Mouse (Mus musculus) lung, postnatal 0 days (tissue): ENCODE data around the gene Spata2. TPM values are rescaled to one million over a fixed set of nuclear protein-coding genes. Genes with fewer than 3 reads are reported as not detected.

Experiments
- ATAC-seq: fragments of 200-750 bp; cut with Nextera tagmentation; 2 replicates; pipeline ENCODE4 v1.8.0; 2017; ENCODE audit warnings: moderate library complexity
- DNase-seq: peaks from one replicate; pipeline ENCODE4 v3.0.0-alpha.2; 2016; ENCODE audit warnings: low spot score
- H3K27ac ChIP-seq: fragments of 300-500 bp; sonication (generic); 2 replicates; pipeline ENCODE4 v1.5.1; 2014; ENCODE audit warnings: antibody characterized with exemption, mild to moderate bottlenecking, low read length, mixed read lengths
- H3K27me3 ChIP-seq: fragments of 300-500 bp; sonication (generic); replicated peaks from 2 replicates; pipeline ENCODE4 v1.6.1; 2014; ENCODE audit warnings: low read length, mixed read lengths; ENCODE audit not compliant: insufficient read depth
- H3K36me3 ChIP-seq: fragments of 300-500 bp; sonication (generic); 2 replicates; pipeline ENCODE4 v1.6.1; 2014; ENCODE audit warnings: low read length, mixed read lengths; ENCODE audit not compliant: insufficient read depth
- H3K4me1 ChIP-seq: fragments of 300-500 bp; sonication (generic); 2 replicates; pipeline ENCODE4 v1.6.1; 2014; ENCODE audit warnings: antibody characterized with exemption, low read depth, low read length, mixed read lengths; ENCODE audit not compliant: insufficient read depth
- H3K4me2 ChIP-seq: fragments of 300-500 bp; sonication (generic); replicated peaks from 2 replicates; pipeline ENCODE4 v1.6.1; 2014; ENCODE audit warnings: low read depth, mild to moderate bottlenecking, low read length, moderate library complexity, mixed read lengths
- H3K4me3 ChIP-seq: fragments of 300-500 bp; sonication (generic); 2 replicates; pipeline ENCODE4 v1.5.1; 2014; ENCODE audit warnings: low read depth, low read length
- H3K9ac ChIP-seq: fragments of 300-500 bp; sonication (generic); replicated peaks from 2 replicates; pipeline ENCODE4 v1.6.1; 2014; ENCODE audit warnings: low read depth, mild to moderate bottlenecking
- H3K9me3 ChIP-seq: fragments of 300-500 bp; sonication (generic); 2 replicates; pipeline ENCODE4 v1.6.1; 2016; ENCODE audit warnings: low read length, mixed read lengths
- CTCF ChIP-seq: IDR thresholded peaks from 2 replicates; pipeline ENCODE4 v1.5.1; 2016; ENCODE audit warnings: antibody characterized with exemption, mild to moderate bottlenecking
- EP300 ChIP-seq: IDR thresholded peaks from 2 replicates; pipeline ENCODE4 v1.6.1; 2016; ENCODE audit warnings: antibody characterized with exemption, mild to moderate bottlenecking, control low read depth
- WGBS: fragments of 180-500 bp; shearing (Covaris S2); extraction: QIAGEN DNeasy Blood & Tissue Kit; methylation state at CpG from one replicate; pipeline ENCODE4 v1.1.7; 2014; 5-methylcytosine and 5-hydroxymethylcytosine counted together
- polyA plus RNA-seq: library from polyadenylated mRNA; unstranded; fragments of >200 nt; fragmentation: Nextera tagmentation; extraction: Ambion mirVana; gene quantifications from 2 replicates; pipeline ENCODE4 v1.2.1, GENCODE M21; 2015

Spata2 gene
- polyA plus RNA-seq, 1 experiment from 2014 or later: 8.9 TPM

DNA sequence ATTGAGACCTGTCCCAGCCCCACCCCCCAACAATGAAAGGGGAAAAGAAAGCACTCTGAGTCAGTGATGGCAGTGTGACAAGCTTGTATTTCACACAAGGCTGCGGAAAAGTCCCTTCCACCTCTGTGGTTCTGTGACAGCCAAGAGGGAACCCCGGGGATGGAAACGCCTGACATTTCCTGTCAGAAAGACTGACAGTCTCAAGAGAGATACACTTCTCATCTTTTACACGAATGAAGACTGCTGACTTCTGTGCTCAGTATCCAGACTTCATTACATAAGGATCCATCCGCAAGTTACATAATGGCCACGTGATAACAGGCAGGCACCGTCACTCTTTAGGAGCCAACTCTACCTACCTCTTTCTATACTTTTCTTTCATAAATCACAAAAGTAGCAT, 3.8 kb upstream of the Spata2 start:
- no peak overlapping the region for H3K4me3 ChIP-seq

DNA sequence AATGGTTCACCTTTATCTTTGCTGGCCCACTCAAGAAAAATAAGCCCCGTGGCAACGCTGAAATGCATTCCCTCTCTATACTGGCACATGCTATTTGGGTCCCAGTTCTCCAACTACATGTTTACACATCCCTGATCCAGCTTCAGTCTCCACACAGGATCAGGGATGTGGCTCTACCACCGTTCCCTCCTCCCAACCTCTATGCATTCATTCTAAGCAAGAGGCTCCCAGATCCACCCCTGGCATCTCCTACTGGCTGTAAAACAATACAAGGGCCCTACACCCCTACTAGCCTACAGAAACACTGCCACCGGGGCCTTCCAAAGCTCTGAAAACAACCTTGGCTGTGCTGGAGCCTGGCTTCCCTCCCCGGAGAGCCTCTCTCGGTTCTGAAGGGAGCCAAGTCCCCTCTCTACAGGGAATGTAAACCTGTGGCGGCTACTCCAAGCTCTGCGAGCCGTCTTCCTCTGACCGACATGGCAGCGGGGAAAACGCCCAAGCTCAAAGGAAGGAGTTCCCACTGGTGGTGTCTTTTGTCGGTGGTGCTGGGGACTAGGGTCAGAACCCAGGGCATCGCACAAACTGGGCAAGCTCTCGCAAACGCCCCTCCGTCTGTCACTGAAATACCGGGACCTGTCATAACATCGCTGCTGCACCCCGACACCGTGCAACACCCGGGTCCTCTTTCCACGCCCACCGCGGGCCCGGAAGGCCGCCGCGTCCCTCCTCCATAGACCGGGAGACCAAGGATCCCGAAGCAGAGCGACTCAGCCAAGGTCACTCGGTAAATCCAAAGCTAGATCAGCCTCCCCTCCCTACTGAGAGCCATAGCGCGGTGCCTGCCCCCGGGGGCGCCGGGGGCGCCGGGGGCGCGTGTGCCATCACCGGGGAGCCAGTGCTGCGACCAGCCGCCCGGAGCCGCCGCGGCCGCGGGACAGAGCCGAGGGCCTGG, 654 bp downstream of the Spata2 start, which contains the start of gene Rnf114:
Gene Rnf114, plus strand, starts transcription at position 889 of the 952 bp plus-strand sequence.
- H3K9ac ChIP-seq: peak within 1 kb of the TSS; percentile 97
- H3K27me3 ChIP-seq: no peaks in the 10 kb centered on the region
- no peaks in the 10 kb centered on the region for H3K36me3 ChIP-seq
- peak within 1 kb of the TSS; percentile 98 for H3K27ac ChIP-seq
- H3K4me1 ChIP-seq: peaks cover 15% of the 10 kb centered on the region
- peak; percentile 60 for ATAC-seq
- H3K4me3 ChIP-seq: peak within 1 kb of the TSS; percentile 99
- TF ChIP-seq CTCF (no peak), EP300 (no peak)
- H3K4me2 ChIP-seq: peak within 1 kb of the TSS; percentile 89
- no peaks in the 10 kb centered on the region for H3K9me3 ChIP-seq
- DNase-seq: peak; percentile 51
- WGBS: 3% methylated on average over 51 of the region's 52 CpGs

More for the DNA sequence above, 3.8 kb upstream of the Spata2 start:
- peaks cover 8% of the 10 kb centered on the region for H3K4me1 ChIP-seq
- H3K27ac ChIP-seq: no peak overlapping the region
- H3K9me3 ChIP-seq: no peaks in the 10 kb centered on the region
- H3K9ac ChIP-seq: no peak overlapping the region
- H3K36me3 ChIP-seq: no peaks in the 10 kb centered on the region
- H3K4me2 ChIP-seq: no peak overlapping the region
- no peak for DNase-seq
- H3K27me3 ChIP-seq: no peaks in the 10 kb centered on the region
- ATAC-seq: no peak
- no peak for TF ChIP-seq CTCF
- TF ChIP-seq EP300: no peak
- 85% methylated on average over 7 of the region's 7 CpGs for WGBS

DNA sequence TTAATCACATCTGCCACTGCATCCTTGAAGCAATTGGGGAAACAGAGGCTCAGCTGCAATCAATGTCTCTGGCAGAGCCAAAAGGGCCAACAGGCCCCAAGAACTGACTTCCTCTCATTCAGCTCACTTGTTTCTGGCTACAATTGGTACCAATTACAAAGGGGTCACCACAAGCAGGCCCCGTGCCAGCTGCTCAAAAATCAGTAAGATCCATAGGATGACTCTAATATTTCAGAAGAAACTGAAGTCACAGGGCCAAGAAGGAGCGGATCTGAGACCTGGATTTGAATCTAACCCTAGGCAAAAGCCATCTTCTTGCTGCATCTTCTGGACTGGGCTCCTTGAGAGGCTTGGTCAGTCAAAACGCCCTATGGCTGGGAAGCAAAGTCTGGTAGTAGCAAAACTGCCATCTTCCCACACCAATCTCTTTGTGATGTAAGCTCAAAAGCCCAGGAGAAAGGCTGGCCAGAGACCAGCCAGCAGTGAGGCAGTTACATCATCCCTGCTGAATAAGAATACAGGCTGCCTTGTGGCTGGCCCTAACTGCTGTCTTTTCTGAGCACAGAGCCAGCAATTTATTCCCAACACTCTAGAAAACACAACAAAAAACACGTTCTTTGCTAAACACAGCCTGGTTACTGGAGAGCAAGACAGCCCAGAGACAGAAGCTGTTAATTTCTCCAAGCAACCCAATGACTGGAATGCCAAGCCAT, 1.7 kb downstream of the Spata2 start:
- ATAC-seq: no peak
- peak; percentile 59 for DNase-seq
- Histone ChIP-seq H3K27me3 (no peaks in the 10 kb centered on the region), H3K4me1 (peaks cover 23% of the 10 kb centered on the region), H3K27ac (no peak overlapping the region), H3K36me3 (no peaks in the 10 kb centered on the region), H3K4me3 (no peak overlapping the region), H3K9ac (peak overlapping the region; percentile 97), H3K4me2 (peak overlapping the region; percentile 89; the same call in 1 of the 2 replicates), H3K9me3 (no peaks in the 10 kb centered on the region)
- WGBS: 82% methylated on average over 4 of the region's 4 CpGs
- TF ChIP-seq EP300: no peak
- TF ChIP-seq CTCF: no peak

DNA sequence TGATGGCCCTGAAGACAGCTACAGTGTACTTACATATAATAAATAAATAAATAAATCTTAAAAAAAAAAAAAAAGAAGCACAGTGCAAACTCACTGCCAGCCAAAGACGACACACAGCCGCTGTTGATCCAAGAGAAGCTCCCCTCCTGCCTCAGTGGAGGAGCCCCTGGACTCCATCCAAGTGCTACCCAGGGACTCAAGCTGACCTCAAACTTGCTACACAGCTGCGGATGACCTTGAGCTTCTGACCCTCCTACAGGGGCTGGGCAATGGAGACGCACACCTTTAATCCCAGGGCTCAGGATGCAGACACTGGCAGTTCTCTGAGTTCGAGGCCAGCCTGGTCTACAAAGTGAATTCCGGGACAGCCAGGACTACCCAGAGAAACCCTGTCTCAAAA, 4.7 kb downstream of the Spata2 start:
- no peak for ATAC-seq
- whole genome bisulfite sequencing: 72% methylated on average over 6 of the region's 6 CpGs
- no peak for DNase-seq
- H3K4me3 ChIP-seq: no peak overlapping the region
- H3K27ac ChIP-seq: no peak overlapping the region
- H3K36me3 ChIP-seq: peaks cover 19% of the 10 kb centered on the region
- peaks cover 22% of the 10 kb centered on the region for H3K4me1 ChIP-seq
- no peaks in the 10 kb centered on the region for H3K9me3 ChIP-seq
- H3K27me3 ChIP-seq: no peaks in the 10 kb centered on the region
- H3K9ac ChIP-seq: no peak overlapping the region
- no peak for TF ChIP-seq EP300
- no peak for TF ChIP-seq CTCF
- no peak overlapping the region for H3K4me2 ChIP-seq

DNA sequence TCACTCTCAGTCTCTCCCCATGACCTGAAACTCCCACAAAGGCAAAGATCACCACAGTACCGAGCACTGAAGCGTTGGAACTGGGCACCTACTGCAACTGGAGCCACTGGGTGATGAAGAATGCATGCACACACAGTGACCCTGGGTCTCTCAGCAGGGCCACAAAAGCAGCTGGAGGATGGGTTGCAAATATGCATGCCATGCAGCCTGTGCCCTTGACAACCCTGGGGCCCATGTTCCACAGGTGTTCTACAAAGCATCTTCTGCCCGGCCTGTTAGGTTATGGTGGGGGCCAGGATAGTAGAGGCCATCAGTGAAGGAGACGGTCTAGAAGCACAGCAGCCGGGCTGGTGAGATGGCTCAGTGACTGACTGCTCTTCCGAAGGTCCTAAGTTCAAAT, 5.1 kb downstream of the Spata2 start:
- Histone ChIP-seq H3K9ac (no peak overlapping the region), H3K4me2 (no peak overlapping the region), H3K9me3 (no peaks in the 10 kb centered on the region), H3K27me3 (no peaks in the 10 kb centered on the region), H3K4me1 (peaks cover 22% of the 10 kb centered on the region), H3K4me3 (no peak overlapping the region), H3K36me3 (peaks cover 19% of the 10 kb centered on the region), H3K27ac (no peak overlapping the region)
- TF ChIP-seq CTCF (no peak), EP300 (no peak)
- DNase-seq: no peak
- no peak for ATAC-seq
- WGBS: 90% methylated on average over 6 of the region's 6 CpGs

DNA sequence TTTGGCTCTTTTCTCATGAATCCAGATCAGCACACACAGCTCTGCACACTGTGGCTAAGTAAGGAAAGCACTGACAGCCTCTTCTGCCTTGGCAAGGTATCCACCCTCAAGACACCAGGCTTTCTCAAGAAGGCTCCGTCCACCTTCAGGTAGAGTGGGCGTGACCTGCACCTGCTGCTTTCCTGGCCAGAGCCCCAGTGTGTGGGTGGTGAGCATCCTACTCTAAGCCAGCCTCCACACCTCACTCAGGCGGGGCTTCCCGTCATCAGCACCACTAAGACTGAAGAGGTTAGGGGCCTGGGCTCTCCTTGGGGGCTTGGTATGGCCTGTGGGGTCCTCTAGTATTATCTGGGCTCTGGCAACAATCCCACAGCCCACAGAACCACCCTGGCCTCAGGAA, 6.1 kb downstream of the Spata2 start:
- H3K4me1 ChIP-seq: peaks cover 18% of the 10 kb centered on the region
- no peak overlapping the region for H3K4me2 ChIP-seq
- H3K27me3 ChIP-seq: no peaks in the 10 kb centered on the region
- TF ChIP-seq CTCF (no peak), EP300 (no peak)
- H3K36me3 ChIP-seq: peaks cover 19% of the 10 kb centered on the region
- ATAC-seq (no peak), DNase-seq (no peak)
- no peak overlapping the region for H3K27ac ChIP-seq
- WGBS: 79% methylated on average over 4 of the region's 4 CpGs
- no peak overlapping the region for H3K4me3 ChIP-seq
- no peak overlapping the region for H3K9ac ChIP-seq
- H3K9me3 ChIP-seq: no peaks in the 10 kb centered on the region
